Mouse (Mus musculus) C2C12 (cell line): ENCODE measurements around the gene Aph1a. TPM values are rescaled to one million over a fixed set of nuclear protein-coding genes. Genes with fewer than 3 reads are reported as not detected.

Experiments used
- H3K27me3 ChIP-seq: one replicate; pipeline ENCODE4 v1.6.1; 2011; ENCODE audit not compliant: control insufficient read depth, insufficient read depth, insufficient read length
- H3K36me3 ChIP-seq: one replicate; pipeline ENCODE4 v1.6.1; 2011; ENCODE audit not compliant: control insufficient read depth, insufficient read depth
- H3K4me3 ChIP-seq: one replicate; pipeline ENCODE4 v1.5.1; 2011; ENCODE audit warnings: mild to moderate bottlenecking, control low read depth; ENCODE audit not compliant: poor library complexity, insufficient read depth, severe bottlenecking
- H3K79me2 ChIP-seq: one replicate; pipeline ENCODE4 v1.6.1; 2011; ENCODE audit not compliant: control insufficient read depth, insufficient read depth
- H3K79me3 ChIP-seq: one replicate; pipeline ENCODE4 v1.6.1; 2011; ENCODE audit warnings: low read depth, control low read depth
- H3ac ChIP-seq: one replicate; pipeline ENCODE3; 2011; ENCODE audit warnings: low read depth; ENCODE audit not compliant: control insufficient read depth, insufficient read length
- CEBPB ChIP-seq: IDR thresholded peaks from one replicate; pipeline ENCODE4 v1.6.1; 2011; ENCODE audit warnings: low read depth, mild to moderate bottlenecking, control low read depth, moderate library complexity
- CTCF ChIP-seq: IDR thresholded peaks from one replicate; pipeline ENCODE4 v1.5.1; 2011; ENCODE audit not compliant: control insufficient read depth, insufficient read depth, insufficient read length
- FOSL1 ChIP-seq: IDR thresholded peaks from one replicate; pipeline ENCODE4 v1.8.0; 2011; ENCODE audit warnings: mild to moderate bottlenecking, low read length; ENCODE audit not compliant: poor library complexity, insufficient read depth, severe bottlenecking
- MAX ChIP-seq: IDR thresholded peaks from one replicate; pipeline ENCODE4 v1.6.1; 2011; ENCODE audit warnings: mild to moderate bottlenecking, control low read depth
- MYOD1 ChIP-seq: IDR thresholded peaks from one replicate; pipeline ENCODE4 v1.6.1; 2011; ENCODE audit warnings: low read depth; ENCODE audit not compliant: control insufficient read depth, insufficient read length
- MYOG ChIP-seq: IDR thresholded peaks from one replicate; pipeline ENCODE4 v1.6.1; 2011; ENCODE audit not compliant: control insufficient read depth, insufficient read length; ENCODE audit errors: extremely low read depth
- USF1 ChIP-seq: IDR thresholded peaks from one replicate; pipeline ENCODE4 v1.6.1; 2011; ENCODE audit warnings: low read depth, mild to moderate bottlenecking, control low read depth, moderate library complexity
- polyA plus RNA-seq: library from polyadenylated mRNA; unstranded; fragments of >200 nt; fragmentation: generic; extraction: Trizol; gene quantifications from one replicate; pipeline ENCODE4 v1.2.1, GENCODE M21; 2012; ENCODE audit warnings: missing spikeins

Gene Aph1a
- polyA plus RNA-seq, 1 experiment = 79.0 TPM

DNA sequence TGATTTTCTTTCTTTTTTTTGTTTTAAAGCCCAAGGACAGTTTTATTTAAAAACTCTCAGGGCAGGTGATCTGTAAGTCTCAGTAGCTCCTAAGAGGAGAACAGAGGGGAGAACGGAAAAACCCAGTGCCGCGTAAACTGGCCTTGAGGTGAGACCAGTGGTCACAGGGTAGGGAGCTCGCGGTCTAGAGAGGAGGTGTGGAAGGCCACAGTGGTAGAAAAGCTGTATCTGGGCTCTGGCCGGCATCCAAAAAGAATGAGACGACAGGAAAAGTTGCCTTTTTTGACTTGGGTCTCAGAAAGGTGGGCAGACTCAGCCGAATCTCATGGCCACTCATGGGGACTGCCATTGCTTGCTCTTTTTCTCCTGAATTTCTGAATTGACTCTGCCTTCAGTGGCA lies 44.4 kb downstream of the Aph1a start:
- peaks cover 93% of the 10 kb centered on the region for H3K36me3 ChIP-seq
- no peaks in the 10 kb centered on the region for H3K27me3 ChIP-seq
- no peak overlapping the region for H3ac ChIP-seq
- TF ChIP-seq MYOD1 = no peak
- no peak for TF ChIP-seq USF1
- no peak for TF ChIP-seq MAX
- no peak for TF ChIP-seq CEBPB
- no peak overlapping the region for H3K4me3 ChIP-seq
- H3K79me3 ChIP-seq = peaks cover 35% of the 10 kb centered on the region
- peaks cover 83% of the 10 kb centered on the region for H3K79me2 ChIP-seq

DNA sequence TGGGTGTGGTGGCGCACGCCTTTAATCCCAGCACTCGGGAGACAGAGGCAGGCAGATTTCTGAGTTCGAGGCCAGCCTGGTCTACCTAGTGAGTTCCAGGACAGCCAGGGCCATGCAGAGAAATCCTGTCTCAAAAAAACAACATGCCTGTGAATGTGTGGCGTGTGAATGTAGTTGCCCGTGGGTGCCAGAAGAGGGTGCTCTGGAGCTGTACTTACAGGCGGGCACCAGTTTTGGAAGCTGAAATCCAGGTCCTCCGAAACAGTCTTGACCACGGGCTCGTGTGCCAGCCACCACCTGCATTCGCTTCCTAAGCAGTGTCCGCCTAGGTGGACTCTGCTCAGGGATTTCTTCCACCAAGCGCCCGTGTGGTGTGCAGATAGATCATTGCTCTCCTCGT lies 45.1 kb downstream of the Aph1a start:
- no peak overlapping the region for H3K4me3 ChIP-seq
- no peaks in the 10 kb centered on the region for H3K27me3 ChIP-seq
- peaks cover 31% of the 10 kb centered on the region for H3K79me3 ChIP-seq
- no peak for TF ChIP-seq MAX
- TF ChIP-seq CTCF = peak; percentile 37
- no peak for TF ChIP-seq MYOD1
- TF ChIP-seq USF1 = no peak
- peaks cover 82% of the 10 kb centered on the region for H3K79me2 ChIP-seq
- peaks cover 91% of the 10 kb centered on the region for H3K36me3 ChIP-seq
- no peak overlapping the region for H3ac ChIP-seq

DNA sequence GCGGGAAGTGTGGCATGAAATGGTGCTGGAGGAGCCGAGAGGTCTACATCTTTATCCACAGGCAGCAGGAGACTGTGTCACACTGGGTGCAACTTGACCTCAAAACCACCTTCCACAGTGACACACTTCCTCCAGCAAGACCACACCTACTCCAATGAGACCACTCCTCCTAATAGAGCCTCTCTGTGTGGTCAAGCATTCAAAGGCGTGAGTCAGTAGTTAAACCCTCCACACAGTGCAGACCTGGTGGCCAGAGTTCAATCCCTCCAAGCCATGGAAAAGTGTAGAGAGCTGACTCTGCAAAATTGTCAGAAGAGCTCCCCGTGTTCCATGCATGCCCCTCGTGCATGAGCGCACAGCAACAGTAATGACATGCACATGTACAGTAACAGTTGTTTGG lies 49.0 kb downstream of the Aph1a start:
- Histone ChIP-seq H3K27me3 (no peaks in the 10 kb centered on the region), H3ac (no peak overlapping the region), H3K79me3 (peaks cover 24% of the 10 kb centered on the region), H3K36me3 (peaks cover 97% of the 10 kb centered on the region), H3K4me3 (no peak overlapping the region), H3K79me2 (peaks cover 70% of the 10 kb centered on the region)
- TF ChIP-seq USF1 = no peak
- no peak for TF ChIP-seq CEBPB
- TF ChIP-seq MAX = no peak
- no peak for TF ChIP-seq MYOG
- TF ChIP-seq FOSL1 = no peak
- no peak for TF ChIP-seq MYOD1
- no peak for TF ChIP-seq CTCF

DNA sequence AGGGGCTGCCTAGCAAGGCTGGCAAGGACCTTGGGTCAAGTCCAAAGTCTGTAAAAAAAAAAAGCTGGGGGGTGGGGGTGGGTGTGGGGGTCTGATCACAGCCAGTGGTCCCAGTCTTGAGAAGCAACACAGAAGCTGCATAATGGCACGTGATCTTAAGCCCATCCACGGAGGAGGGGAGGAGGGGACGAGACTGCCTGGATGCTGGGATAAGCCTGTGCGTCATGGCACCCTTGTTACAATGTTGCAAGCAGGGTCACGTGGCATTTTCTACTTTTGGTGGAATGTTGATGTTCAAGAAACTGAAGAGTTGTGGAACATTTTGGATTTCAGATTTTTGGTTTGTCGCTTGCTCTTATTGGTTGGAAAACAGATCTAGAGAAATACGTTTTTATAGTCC lies 49.5 kb downstream of the Aph1a start:
- Histone ChIP-seq H3K79me3 (peaks cover 24% of the 10 kb centered on the region), H3K36me3 (peaks cover 93% of the 10 kb centered on the region), H3ac (no peak overlapping the region), H3K27me3 (no peaks in the 10 kb centered on the region), H3K79me2 (peaks cover 65% of the 10 kb centered on the region), H3K4me3 (no peak overlapping the region)
- TF ChIP-seq FOSL1 (no peak), CTCF (no peak), MYOG (no peak), USF1 (no peak), MAX (no peak), MYOD1 (no peak), CEBPB (no peak)

DNA sequence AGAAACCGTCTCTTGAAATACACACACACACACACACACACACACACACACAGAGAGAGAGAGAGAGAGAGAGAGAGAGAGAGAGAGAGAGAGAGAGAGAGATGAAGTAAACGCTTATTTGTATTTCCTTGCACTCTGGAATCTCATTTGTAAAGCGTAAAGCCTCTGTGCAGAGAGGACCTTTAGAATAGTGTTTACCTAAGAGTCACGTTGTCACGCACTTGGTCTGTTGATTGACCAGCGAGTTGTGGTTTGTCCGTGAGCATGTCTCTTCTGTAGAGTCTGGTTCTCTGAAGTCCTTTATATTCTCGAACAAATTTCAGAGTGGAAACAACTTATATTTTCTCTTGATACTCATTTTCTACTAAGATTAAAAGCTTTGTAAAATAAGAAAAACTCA lies 51.0 kb downstream of the Aph1a start:
- Histone ChIP-seq H3K4me3 (no peak overlapping the region), H3ac (no peak overlapping the region), H3K79me3 (peaks cover 20% of the 10 kb centered on the region), H3K36me3 (peaks cover 83% of the 10 kb centered on the region), H3K79me2 (peaks cover 51% of the 10 kb centered on the region), H3K27me3 (no peaks in the 10 kb centered on the region)
- TF ChIP-seq FOSL1 = no peak
- TF ChIP-seq CTCF = no peak
- TF ChIP-seq CEBPB = no peak
- no peak for TF ChIP-seq MAX
- no peak for TF ChIP-seq USF1
- TF ChIP-seq MYOG = no peak
- TF ChIP-seq MYOD1 = no peak

DNA sequence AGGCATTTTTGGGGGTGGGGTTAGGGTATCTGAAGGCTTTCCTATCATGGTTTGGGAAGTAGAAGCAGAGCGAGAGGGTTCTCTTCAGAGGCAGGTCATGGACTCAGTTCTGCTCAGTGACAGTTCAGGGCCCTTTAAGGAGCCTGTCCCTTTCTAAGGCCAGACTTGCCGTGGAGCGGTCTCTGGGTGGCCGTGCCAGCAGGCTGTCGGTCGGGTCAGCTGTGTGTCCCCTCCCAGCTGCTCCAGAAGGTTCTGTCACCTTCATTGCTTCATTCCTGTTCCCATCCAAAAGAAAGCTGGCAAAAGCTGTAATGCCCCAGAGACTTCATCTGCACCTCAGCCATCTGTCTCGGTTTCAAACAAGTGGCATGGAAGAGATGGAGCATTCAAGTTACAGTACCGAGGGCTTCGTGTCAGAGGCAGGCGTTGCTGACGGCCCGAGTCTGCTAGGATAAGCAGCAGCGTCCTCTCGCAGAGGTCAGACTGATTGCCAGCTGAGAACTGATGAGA lies 52.0 kb downstream of the Aph1a start:
- Histone ChIP-seq H3K36me3 (peaks cover 73% of the 10 kb centered on the region), H3ac (no peak overlapping the region), H3K27me3 (no peaks in the 10 kb centered on the region), H3K79me3 (peaks cover 13% of the 10 kb centered on the region), H3K4me3 (no peak overlapping the region), H3K79me2 (peaks cover 40% of the 10 kb centered on the region)
- TF ChIP-seq MAX (no peak), USF1 (no peak), CEBPB (no peak), FOSL1 (no peak), MYOG (no peak), CTCF (no peak), MYOD1 (no peak)

Other genes starting within 250 kb of the Aph1a start
- 46.4 TPM for gene Mcl1, start 235.2 kb upstream of the Aph1a start, polyA plus RNA-seq
- 3.1 TPM for gene Adamtsl4, start 206.1 kb upstream of the Aph1a start, polyA plus RNA-seq
- gene Ecm1, start 154.4 kb upstream of the Aph1a start, polyA plus RNA-seq = 189 TPM
- gene Tars2, start 133.8 kb upstream of the Aph1a start, polyA plus RNA-seq = 32.8 TPM
- 7.7 TPM for gene Rprd2, start 75.1 kb upstream of the Aph1a start, polyA plus RNA-seq
- gene Prpf3, start 38.1 kb upstream of the Aph1a start, polyA plus RNA-seq = 26.7 TPM
- 441 TPM for gene Mrps21, start 22.4 kb upstream of the Aph1a start, polyA plus RNA-seq
- 4.4 TPM for gene Ciart, start 11.7 kb upstream of the Aph1a start, polyA plus RNA-seq
- gene BC028528, start 2.0 kb upstream of the Aph1a start, polyA plus RNA-seq = 8.7 TPM
- not detected for gene Car14, start 10.7 kb downstream of the Aph1a start, polyA plus RNA-seq
- 66.3 TPM for gene Anp32e, start 35.3 kb downstream of the Aph1a start, polyA plus RNA-seq
- gene Plekho1, start 102.0 kb downstream of the Aph1a start, polyA plus RNA-seq = 103 TPM
- gene Vps45, start 164.5 kb downstream of the Aph1a start, polyA plus RNA-seq = 15.6 TPM
- gene Otud7b, start 210.6 kb downstream of the Aph1a start, polyA plus RNA-seq = 12.5 TPM